Mouse (Mus musculus) ES-Bruce4 (cell line): ENCODE data around the gene Tshz2. TPM values are rescaled to one million over a fixed set of nuclear protein-coding genes. Genes with fewer than 3 reads are reported as not detected.
A peak's percentile ranks its signal among the peaks of the same experiment; 100 is the strongest.
"Not testable (repeated sequence)": the region's sequence is repeated elsewhere in the genome, so short reads cannot be mapped to it uniquely, and the experiment has no call there.

ENCODE experiments used
- H3K27ac ChIP-seq: 2 replicates; pipeline ENCODE4 v1.5.1; 2012; ENCODE audit warnings: low read length, inconsistent platforms; ENCODE audit not compliant: insufficient read depth
- H3K27me3 ChIP-seq: 2 replicates; pipeline ENCODE4 v1.6.1; 2012; ENCODE audit warnings: mild to moderate bottlenecking, low read length, inconsistent platforms; ENCODE audit not compliant: control insufficient read depth, poor library complexity, insufficient read depth, severe bottlenecking
- H3K36me3 ChIP-seq: 2 replicates; pipeline ENCODE4 v1.6.1; 2012; ENCODE audit warnings: inconsistent platforms, mild to moderate bottlenecking, low read length, moderate library complexity; ENCODE audit not compliant: control insufficient read depth, poor library complexity, insufficient read depth, severe bottlenecking
- H3K4me1 ChIP-seq: one replicate; pipeline ENCODE4 v1.8.1; 2011; ENCODE audit warnings: low read length; ENCODE audit not compliant: control insufficient read depth, insufficient read depth
- H3K4me3 ChIP-seq: 2 replicates; pipeline ENCODE4 v1.5.1; 2011; ENCODE audit warnings: low read depth, mild to moderate bottlenecking, low read length
- H3K9ac ChIP-seq: 2 replicates; pipeline ENCODE4 v1.6.1; 2012; ENCODE audit warnings: low read depth, mild to moderate bottlenecking, inconsistent platforms; ENCODE audit not compliant: poor library complexity, severe bottlenecking
- H3K9me3 ChIP-seq: replicated peaks from 2 replicates; pipeline ENCODE4 v1.6.1; 2012; ENCODE audit warnings: mild to moderate bottlenecking, low read length, inconsistent platforms; ENCODE audit not compliant: control insufficient read depth, poor library complexity, insufficient read depth, severe bottlenecking
- CTCF ChIP-seq: IDR thresholded peaks from one replicate; pipeline ENCODE4 v1.8.1; 2011; ENCODE audit warnings: low read depth, low read length
- EP300 ChIP-seq: IDR thresholded peaks from 2 replicates; pipeline ENCODE4 v1.6.1; 2011; ENCODE audit warnings: low read depth, low read length; ENCODE audit not compliant: insufficient read depth
- POLR2A ChIP-seq: IDR thresholded peaks from one replicate; pipeline ENCODE4 v1.8.1; 2011; ENCODE audit warnings: low read length; ENCODE audit not compliant: insufficient read depth
- polyA plus RNA-seq: library from polyadenylated mRNA; stranded (reverse); fragments of >200 nt; gene quantifications from 2 replicates; pipeline ENCODE4 v1.2.4, GENCODE M21; 2011; ENCODE audit warnings: low read depth; ENCODE audit not compliant: missing spikeins, insufficient read depth, insufficient read length

Gene Tshz2
- 0.14 and 0.24 TPM in 2 replicates for polyA plus RNA-seq

GRCm38 (mm10) chr2:169632338-169633151, at the start of gene Tshz2:
Gene Tshz2 (plus strand): TSS chr2:169633013.
- Histone ChIP-seq H3K27ac (no peak within 1 kb of the TSS), H3K4me1 (no peaks in the 10 kb centered on the region), H3K4me3 (peak within 1 kb of the TSS; percentile 52), H3K9me3 (no peaks in the 10 kb centered on the region), H3K9ac (peak within 1 kb of the TSS; percentile 66), H3K27me3 (0 out of 2 replicates have a peak, but pooled peaks cover 9% of the 10 kb centered on the region), H3K36me3 (no peaks in the 10 kb centered on the region)
- no peak for TF ChIP-seq POLR2A
- no peak for TF ChIP-seq EP300
- no peak for TF ChIP-seq CTCF

GRCm38 (mm10) chr2:169583476-169583875, 49.3 kb upstream of the Tshz2 start:
- no peaks in the 10 kb centered on the region for H3K9me3 ChIP-seq
- no peak overlapping the region for H3K4me3 ChIP-seq
- no peak overlapping the region for H3K9ac ChIP-seq
- no peaks in the 10 kb centered on the region for H3K4me1 ChIP-seq
- H3K27ac ChIP-seq, result no peak overlapping the region
- H3K27me3 ChIP-seq, result no peaks in the 10 kb centered on the region
- TF ChIP-seq CTCF, result no peak
- TF ChIP-seq POLR2A, result no peak
- TF ChIP-seq EP300, result no peak
- H3K36me3 ChIP-seq, result no peaks in the 10 kb centered on the region

- H3K9me3 ChIP-seq, result no peaks in the 10 kb centered on the region
- no peaks in the 10 kb centered on the region for H3K4me1 ChIP-seq
- no peak overlapping the region for H3K4me3 ChIP-seq
- H3K27me3 ChIP-seq, result no peaks in the 10 kb centered on the region
- no peaks in the 10 kb centered on the region for H3K36me3 ChIP-seq
- no peak overlapping the region for H3K9ac ChIP-seq
- TF ChIP-seq EP300 (no peak), POLR2A (no peak), CTCF (no peak)
- H3K27ac ChIP-seq, result no peak overlapping the region
Measured at GRCm38 (mm10) chr2:169584745-169585456, 47.9 kb upstream of the Tshz2 start.

- Histone ChIP-seq H3K27ac (no peak overlapping the region), H3K9me3 (no peaks in the 10 kb centered on the region), H3K36me3 (no peaks in the 10 kb centered on the region), H3K4me1 (peaks cover 1% of the 10 kb centered on the region), H3K27me3 (no peaks in the 10 kb centered on the region), H3K4me3 (no peak overlapping the region), H3K9ac (no peak overlapping the region)
- TF ChIP-seq EP300 (no peak), POLR2A (no peak), CTCF (no peak)
Measured at GRCm38 (mm10) chr2:169585631-169586285, 47.1 kb upstream of the Tshz2 start.

- Histone ChIP-seq H3K27ac (no peak overlapping the region), H3K4me3 (no peak overlapping the region), H3K9ac (no peak overlapping the region), H3K27me3 (no peaks in the 10 kb centered on the region), H3K9me3 (no peaks in the 10 kb centered on the region), H3K36me3 (no peaks in the 10 kb centered on the region), H3K4me1 (peaks cover 3% of the 10 kb centered on the region)
- TF ChIP-seq CTCF, result no peak
- TF ChIP-seq POLR2A, result no peak
- no peak for TF ChIP-seq EP300
Measured at GRCm38 (mm10) chr2:169586688-169587087, 46.1 kb upstream of the Tshz2 start.

GRCm38 (mm10) chr2:169587645-169588044, 45.2 kb upstream of the Tshz2 start, which contains the start of gene Gm11011:
Gene Gm11011 (minus strand): TSS chr2:169587745.
- H3K36me3 ChIP-seq, H3K9ac ChIP-seq, H3K9me3 ChIP-seq, H3K27ac ChIP-seq, H3K27me3 ChIP-seq, H3K4me1 ChIP-seq, H3K4me3 ChIP-seq: not testable (repeated sequence)
